Mouse (Mus musculus) lung, adult 2 months (tissue): ENCODE measurements around the gene Nrp2.

ENCODE experiments used
- CTCF ChIP-seq: fragments of 200-500 bp; IDR thresholded peaks from 2 replicates; pipeline ENCODE4 v1.5.1; 2011; ENCODE audit warnings: mild to moderate bottlenecking, low read length, control low read depth; ENCODE audit not compliant: insufficient read depth
- POLR2A ChIP-seq: fragments of 200-500 bp; IDR thresholded peaks from 2 replicates; pipeline ENCODE4 v1.6.1; 2011; ENCODE audit warnings: low read depth, mild to moderate bottlenecking, control low read depth, low read length, borderline replicate concordance; ENCODE audit errors: extremely low read depth

DNA sequence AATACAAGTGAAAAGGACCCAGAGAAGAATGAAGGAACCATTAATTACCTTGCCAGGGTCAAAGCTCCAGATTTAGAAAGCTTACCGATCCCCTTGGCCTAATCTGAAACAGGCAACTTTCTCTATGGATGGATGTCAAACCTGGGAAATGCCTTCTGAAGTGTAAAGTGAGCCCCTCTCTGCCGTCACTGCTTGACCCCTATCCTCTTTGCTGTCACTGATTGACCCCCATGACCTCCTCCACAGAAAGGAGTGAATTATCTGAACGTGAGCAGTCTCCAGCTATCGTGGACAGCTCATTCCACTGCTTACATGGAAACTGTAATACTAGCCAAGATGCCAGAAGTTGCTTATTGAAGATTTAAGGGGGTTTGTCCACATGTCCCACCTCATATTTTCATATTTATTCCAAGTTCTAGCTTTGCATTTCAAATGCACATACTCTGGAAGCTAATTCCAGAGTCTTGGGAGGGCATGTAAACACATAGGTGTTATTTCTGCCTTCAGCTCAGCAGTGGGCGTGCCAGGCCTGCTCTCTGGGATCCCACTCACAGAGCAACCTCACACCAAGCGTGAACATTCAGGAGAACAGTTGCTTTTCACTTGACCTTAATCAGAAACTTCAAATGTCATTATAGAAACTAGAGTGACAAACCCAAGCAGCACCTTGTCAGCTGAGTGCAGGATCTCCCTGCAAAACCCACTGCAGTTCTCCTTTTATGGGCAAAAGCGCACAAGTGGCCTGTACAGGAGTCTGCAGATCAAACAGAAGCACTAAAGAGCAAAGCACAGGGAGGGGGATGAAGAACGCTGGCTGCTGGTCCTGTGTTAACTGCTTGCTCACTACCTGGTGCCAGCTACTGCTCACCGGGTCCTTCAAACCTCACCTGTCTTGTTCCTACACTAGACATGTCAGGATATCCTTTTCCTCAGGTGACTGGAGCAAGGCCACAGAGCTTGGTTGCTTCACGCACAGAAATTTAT is 109.9 kb downstream of the Nrp2 start:
- no peak for TF ChIP-seq POLR2A
- TF ChIP-seq CTCF = no peak
